Mouse (Mus musculus) MEL (cell line): ENCODE data around the gene Gstt2. TPM values are rescaled to one million over a fixed set of nuclear protein-coding genes. Genes with fewer than 3 reads are reported as not detected.

ENCODE experiments used
- DNase-seq: peaks from one replicate; pipeline ENCODE4 v3.0.0; 2011; ENCODE audit warnings: low read depth, low spot score
- H3K27ac ChIP-seq: 2 replicates; pipeline ENCODE4 v1.5.1; 2012; ENCODE audit warnings: low read depth, mild to moderate bottlenecking, control low read depth, low read length, moderate library complexity; ENCODE audit not compliant: control insufficient read depth
- H3K27me3 ChIP-seq, 2 experiments: fragments of 150-350 bp in 1 of 2; sonication (generic) in 1 of 2; 2 replicates each; pipeline ENCODE4 v1.6.1; 2012; ENCODE audit warnings: low read length in 2 of 2, mild to moderate bottlenecking in 2 of 2, improper control_type of control experiment in 1 of 2, moderate library complexity in 1 of 2; ENCODE audit not compliant: insufficient read depth in 2 of 2, control insufficient read depth in 1 of 2
- H3K36me3 ChIP-seq, 2 experiments: 2 replicates each; pipeline ENCODE4 v1.6.1; 2012 to 2014; ENCODE audit warnings: low read length in 2 of 2, improper control_type of control experiment in 1 of 2, inconsistent platforms in 1 of 2, mild to moderate bottlenecking in 1 of 2; ENCODE audit not compliant: insufficient read depth in 2 of 2, control insufficient read depth in 1 of 2
- H3K4me1 ChIP-seq, 2 experiments: fragments of 150-350 bp in 1 of 2; sonication (generic) in 1 of 2; 2 replicates each; pipeline ENCODE4 v1.6.1; 2012; ENCODE audit warnings: low read length in 2 of 2, improper control_type of control experiment in 1 of 2, mild to moderate bottlenecking in 1 of 2; ENCODE audit not compliant: insufficient read depth in 2 of 2, control insufficient read depth in 1 of 2
- H3K4me3 ChIP-seq, 2 experiments: fragments of 150-350 bp in 1 of 2; sonication (generic) in 1 of 2; 2 replicates each; pipeline ENCODE4 v1.5.1; 2012; ENCODE audit warnings: low read depth in 2 of 2, low read length in 2 of 2, mild to moderate bottlenecking in 2 of 2, moderate library complexity in 2 of 2, control low read depth in 1 of 2, improper control_type of control experiment in 1 of 2; ENCODE audit not compliant: control insufficient read depth in 1 of 2, insufficient read depth in 1 of 2
- H3K79me2 ChIP-seq: 2 replicates; pipeline ENCODE4 v1.6.1; 2012; ENCODE audit warnings: mild to moderate bottlenecking, low read length, moderate library complexity; ENCODE audit not compliant: control insufficient read depth, poor library complexity, insufficient read depth
- H3K9ac ChIP-seq: 2 replicates; pipeline ENCODE4 v1.6.1; 2012; ENCODE audit warnings: low read depth, mild to moderate bottlenecking, control low read depth, low read length, moderate library complexity; ENCODE audit not compliant: control insufficient read depth, poor library complexity, severe bottlenecking
- H3K9me3 ChIP-seq: fragments of 150-350 bp; sonication (generic); replicated peaks from 2 replicates; pipeline ENCODE4 v1.6.1; 2012; ENCODE audit warnings: mild to moderate bottlenecking, low read length, improper control_type of control experiment, moderate library complexity; ENCODE audit not compliant: insufficient read depth
- EP300 ChIP-seq, 2 experiments: IDR thresholded peaks; 2 replicates each; pipeline ENCODE4 v1.6.1; 2011; ENCODE audit warnings: improper control_type of control experiment in 2 of 2, low read length in 2 of 2, low read depth in 1 of 2, mild to moderate bottlenecking in 1 of 2
- ETS1 ChIP-seq: IDR thresholded peaks from 2 replicates; pipeline ENCODE4 v1.6.1; 2012; ENCODE audit warnings: low read depth, mild to moderate bottlenecking, inconsistent platforms, low read length, improper control_type of control experiment, moderate library complexity
- GABPA ChIP-seq: IDR thresholded peaks from 2 replicates; pipeline ENCODE4 v1.6.1; 2012; ENCODE audit warnings: low read depth, mild to moderate bottlenecking, inconsistent platforms, low read length, improper control_type of control experiment, moderate library complexity
- GATA1 ChIP-seq: IDR thresholded peaks from 2 replicates; pipeline ENCODE4 v1.6.1; 2011; ENCODE audit warnings: low read depth, low read length, improper control_type of control experiment
- HCFC1 ChIP-seq: IDR thresholded peaks from 2 replicates; pipeline ENCODE4 v1.6.1; 2012; ENCODE audit warnings: low read depth, mild to moderate bottlenecking, inconsistent platforms, low read length, improper control_type of control experiment, moderate library complexity
- MAFK ChIP-seq: IDR thresholded peaks from 2 replicates; pipeline ENCODE4 v1.6.1; 2011; ENCODE audit warnings: low read depth, mild to moderate bottlenecking, low read length, improper control_type of control experiment, borderline replicate concordance
- MAX ChIP-seq: IDR thresholded peaks from 2 replicates; pipeline ENCODE4 v1.6.1; 2011; ENCODE audit warnings: low read length, improper control_type of control experiment
- MAZ ChIP-seq: IDR thresholded peaks from 2 replicates; pipeline ENCODE4 v1.6.1; 2012; ENCODE audit warnings: low read depth, mild to moderate bottlenecking, inconsistent platforms, low read length, improper control_type of control experiment
- MEF2A ChIP-seq: IDR thresholded peaks from 2 replicates; pipeline ENCODE4 v1.6.1; 2014; ENCODE audit warnings: low read depth, mild to moderate bottlenecking, inconsistent platforms, low read length, improper control_type of control experiment; ENCODE audit not compliant: poor library complexity, insufficient replicate concordance, severe bottlenecking; ENCODE audit errors: extremely low read depth
- MYB ChIP-seq: IDR thresholded peaks from 2 replicates; pipeline ENCODE4 v1.6.1; 2011; ENCODE audit warnings: mild to moderate bottlenecking, low read depth, low read length, improper control_type of control experiment
- MYC ChIP-seq: IDR thresholded peaks from 2 replicates; pipeline ENCODE4 v1.6.1; 2011; ENCODE audit warnings: low read depth, mild to moderate bottlenecking, low read length, improper control_type of control experiment, moderate library complexity
- NELFE ChIP-seq: IDR thresholded peaks from 2 replicates; pipeline ENCODE4 v1.6.1; 2011; ENCODE audit warnings: low read depth, low read length, improper control_type of control experiment
- POLR2AphosphoS2 ChIP-seq: IDR thresholded peaks from 2 replicates; pipeline ENCODE4 v1.6.1; 2011; ENCODE audit warnings: low read length, improper control_type of control experiment
- POLR2AphosphoS5 ChIP-seq: IDR thresholded peaks from 2 replicates; pipeline ENCODE4 v1.6.1; 2012; ENCODE audit warnings: low read depth, borderline replicate concordance, mild to moderate bottlenecking, inconsistent platforms, low read length, moderate library complexity, mixed read lengths
- RAD21 ChIP-seq: IDR thresholded peaks from 2 replicates; pipeline ENCODE4 v1.6.1; 2011; ENCODE audit warnings: mild to moderate bottlenecking, low read depth, low read length, improper control_type of control experiment
- RCOR1 ChIP-seq: IDR thresholded peaks from 2 replicates; pipeline ENCODE4 v1.6.1; 2012; ENCODE audit warnings: low read depth, mild to moderate bottlenecking, inconsistent platforms, low read length, improper control_type of control experiment
- SIN3A ChIP-seq: IDR thresholded peaks from 2 replicates; pipeline ENCODE4 v1.6.1; 2012; ENCODE audit warnings: low read length, improper control_type of control experiment, inconsistent platforms
- SMC3 ChIP-seq: IDR thresholded peaks from 2 replicates; pipeline ENCODE4 v1.6.1; 2011; ENCODE audit warnings: low read depth, low read length, improper control_type of control experiment
- TAL1 ChIP-seq: IDR thresholded peaks from 2 replicates; pipeline ENCODE4 v1.6.1; 2012; ENCODE audit warnings: mild to moderate bottlenecking, inconsistent platforms, low read length, moderate library complexity, mixed read lengths
- TBP ChIP-seq: IDR thresholded peaks from 2 replicates; pipeline ENCODE4 v1.8.0; 2011; ENCODE audit warnings: low read depth, low read length, improper control_type of control experiment
- TCF12 ChIP-seq: IDR thresholded peaks from 2 replicates; pipeline ENCODE4 v1.6.1; 2014; ENCODE audit warnings: low read depth, mild to moderate bottlenecking, inconsistent platforms, low read length, improper control_type of control experiment, moderate library complexity
- USF2 ChIP-seq, 2 experiments: IDR thresholded peaks; 2 replicates each; pipeline ENCODE4 v1.6.1; 2011 to 2012; ENCODE audit warnings: improper control_type of control experiment in 2 of 2, low read length in 2 of 2, borderline replicate concordance in 1 of 2, inconsistent platforms in 1 of 2, low read depth in 1 of 2, mild to moderate bottlenecking in 1 of 2; ENCODE audit not compliant: insufficient read depth in 1 of 2
- ZC3H11A ChIP-seq: IDR thresholded peaks from 2 replicates; pipeline ENCODE4 v1.6.1; 2012; ENCODE audit warnings: low read depth, mild to moderate bottlenecking, inconsistent platforms, low read length, improper control_type of control experiment
- ZKSCAN1 ChIP-seq: IDR thresholded peaks from 2 replicates; pipeline ENCODE4 v1.6.1; 2012; ENCODE audit warnings: low read depth, mild to moderate bottlenecking, inconsistent platforms, low read length, improper control_type of control experiment, moderate library complexity
- ZMIZ1 ChIP-seq: IDR thresholded peaks from 2 replicates; pipeline ENCODE4 v1.6.1; 2012; ENCODE audit warnings: low read depth, mild to moderate bottlenecking, inconsistent platforms, low read length, improper control_type of control experiment, moderate library complexity
- polyA plus RNA-seq, 2 experiments: library from polyadenylated mRNA; stranded (reverse) in 1 of 2; unstranded in 1 of 2; fragments of >175 nt in 1 of 2; fragments of >200 nt in 1 of 2; gene quantifications; 2 replicates each; pipeline versions ENCODE4 v1.2.1 to v1.2.4; 2012; ENCODE audit warnings: low replicate concordance in 2 of 2, low read depth in 1 of 2; ENCODE audit not compliant: insufficient read length in 2 of 2, insufficient read depth in 1 of 2, missing spikeins in 1 of 2
- total RNA-seq: library from RNA; depleted of rRNA; stranded (reverse); fragments of 300-350 nt; gene quantifications from 2 replicates; pipeline ENCODE4 v1.2.3, GENCODE M21; 2012

The Gstt2 gene
- total and polyA plus RNA-seq, 3 experiments: 4.3 to 10.9 TPM; not detected in 1

- no peak overlapping the region for H3K9ac ChIP-seq
- H3K4me3 ChIP-seq: no peak overlapping the region
- no peak overlapping the region for H3K27ac ChIP-seq
- H3K79me2 ChIP-seq: peaks cover 16% of the 10 kb centered on the region
- DNase-seq: no peak
- H3K36me3 ChIP-seq: peaks cover 0 to 10% of the 10 kb centered on the region in 2 experiments; a peak in 2 of 4 replicates
- H3K4me1 ChIP-seq: peaks cover 3 to 10% of the 10 kb centered on the region in 2 experiments; a peak in 3 of 4 replicates
- TF ChIP-seq TAL1 (no peak), ZKSCAN1 (no peak), MAFK (no peak), RAD21 (no peak), MYC (no peak), MEF2A (no peak), ZC3H11A (no peak), TCF12 (no peak), TBP (no peak), MAZ (no peak), USF2 (IDR thresholded peaks at IDR 0.05; ENCODE audit: borderline replicate concordance in 1 of 2, insufficient read depth in 1 of 2, low read depth in 1 of 2, low read length in 2 of 2) (no peak)
- H3K27me3 ChIP-seq: no peaks in the 10 kb centered on the region
- H3K9me3 ChIP-seq: no peaks in the 10 kb centered on the region
Measured at GRCm38 (mm10) chr10:75855416-75855981, 18.3 kb upstream of the Gstt2 start.

- TF ChIP-seq SIN3A: no peak
- TF ChIP-seq SMC3: no peak
- TF ChIP-seq GATA1: no peak
- no peak for TF ChIP-seq EP300 (IDR thresholded peaks at IDR 0.05; ENCODE audit: low read depth in 1 of 2, low read length in 2 of 2)
- no peak for TF ChIP-seq NELFE
- no peak for TF ChIP-seq MYB
- TF ChIP-seq MYC: no peak
- TF ChIP-seq RCOR1: no peak
- no peak for TF ChIP-seq TCF12
- TF ChIP-seq POLR2AphosphoS2: no peak
- TF ChIP-seq ZMIZ1: no peak
- no peak for TF ChIP-seq ZC3H11A
- TF ChIP-seq POLR2AphosphoS5: no peak
- no peak for TF ChIP-seq ETS1
- TF ChIP-seq MAX: no peak
- no peak for TF ChIP-seq HCFC1
- TF ChIP-seq GABPA: no peak
- no peak for TF ChIP-seq USF2 (IDR thresholded peaks at IDR 0.05; ENCODE audit: borderline replicate concordance in 1 of 2, insufficient read depth in 1 of 2, low read depth in 1 of 2, low read length in 2 of 2)
- H3K4me3 ChIP-seq: no peak overlapping the region
- H3K27ac ChIP-seq: no peak overlapping the region
- no peaks in the 10 kb centered on the region for H3K27me3 ChIP-seq
- H3K9ac ChIP-seq: no peak overlapping the region
- peaks cover 14% of the 10 kb centered on the region for H3K79me2 ChIP-seq
- H3K9me3 ChIP-seq: no peaks in the 10 kb centered on the region
- H3K4me1 ChIP-seq: peaks cover 0 to 9% of the 10 kb centered on the region in 2 experiments; a peak in 1 of 4 replicates
- H3K36me3 ChIP-seq: peaks cover 0 to 9% of the 10 kb centered on the region in 2 experiments; a peak in 2 of 4 replicates
- DNase-seq: no peak
Measured at GRCm38 (mm10) chr10:75854791-75855190, 17.6 kb upstream of the Gstt2 start.
